Mouse (Mus musculus): ENCODE measurements at regions not wholly inside any gene's neighbourhood (a gene's known extent, or its start where the extent isn't known, plus 50 kb on each side); places are given as distances from the start of the nearest gene placed in this dataset.

DNA sequence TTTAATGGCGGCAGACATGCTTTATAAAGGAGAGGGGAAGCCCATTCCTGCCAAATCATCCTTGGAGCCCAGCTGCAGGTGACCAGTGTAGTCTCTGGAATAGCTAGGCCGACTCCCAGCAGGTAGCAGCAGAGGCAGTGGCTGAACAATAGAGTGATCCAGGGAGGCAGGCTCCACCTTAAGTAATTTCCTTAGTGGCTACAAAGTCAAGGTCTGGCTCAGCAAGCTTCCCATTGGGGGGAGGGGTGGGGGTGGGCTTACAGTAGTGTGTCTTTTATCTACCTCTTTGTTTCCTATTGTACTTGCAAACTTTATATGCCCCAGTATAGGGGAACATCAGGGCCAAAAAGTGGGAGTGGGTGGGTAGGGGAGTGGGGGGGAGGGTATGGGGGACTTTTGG is 1080.0 kb upstream of the Pcdh10 start:
- DNase-seq (ENCODE audit: low read depth, low spot score): peak; percentile 93

DNA sequence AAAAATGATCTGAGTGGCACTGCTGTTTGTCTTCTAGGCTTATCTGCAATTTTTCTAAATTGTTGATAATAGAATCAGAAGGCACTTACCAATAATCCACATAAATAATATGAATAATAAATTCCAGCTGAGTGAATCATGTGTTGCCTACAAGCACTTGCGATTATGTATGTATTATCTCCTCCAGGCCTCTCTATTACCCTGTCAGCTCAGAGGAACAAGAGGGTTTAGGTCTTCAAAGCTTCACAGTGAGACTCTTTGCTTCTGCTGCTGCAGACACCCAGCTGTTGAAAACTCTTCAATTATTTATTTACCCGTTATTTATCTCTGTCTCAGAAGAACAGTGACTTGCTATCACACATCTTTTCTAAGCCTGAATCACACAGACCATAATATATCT is 1077.1 kb upstream of the Pcdh10 start:
- DNase-seq (ENCODE audit: low read depth, low spot score): no peak

GRCm38 (mm10) chr3:44323205-44323604 is 1055.0 kb upstream of the Pcdh10 start:
- no peak for DNase-seq (ENCODE audit: low read depth, low spot score)
